Mouse (Mus musculus): ENCODE data around the gene Ccdc124. TPM values are rescaled to one million over a fixed set of nuclear protein-coding genes. Genes with fewer than 3 reads are reported as not detected.

The Ccdc124 gene
- total RNA-seq (2023), result 32.8 TPM

GRCm38 (mm10) chr8:70873364-70873985, at the start of gene Ccdc124:
TSS of gene Ccdc124 (minus strand) at chr8:70873935.

GRCm38 (mm10) chr8:70905831-70906736, 32.3 kb upstream of the Ccdc124 start, which contains the start of gene Map1s:
TSS of gene Map1s (plus strand) at chr8:70905932.

DNA sequence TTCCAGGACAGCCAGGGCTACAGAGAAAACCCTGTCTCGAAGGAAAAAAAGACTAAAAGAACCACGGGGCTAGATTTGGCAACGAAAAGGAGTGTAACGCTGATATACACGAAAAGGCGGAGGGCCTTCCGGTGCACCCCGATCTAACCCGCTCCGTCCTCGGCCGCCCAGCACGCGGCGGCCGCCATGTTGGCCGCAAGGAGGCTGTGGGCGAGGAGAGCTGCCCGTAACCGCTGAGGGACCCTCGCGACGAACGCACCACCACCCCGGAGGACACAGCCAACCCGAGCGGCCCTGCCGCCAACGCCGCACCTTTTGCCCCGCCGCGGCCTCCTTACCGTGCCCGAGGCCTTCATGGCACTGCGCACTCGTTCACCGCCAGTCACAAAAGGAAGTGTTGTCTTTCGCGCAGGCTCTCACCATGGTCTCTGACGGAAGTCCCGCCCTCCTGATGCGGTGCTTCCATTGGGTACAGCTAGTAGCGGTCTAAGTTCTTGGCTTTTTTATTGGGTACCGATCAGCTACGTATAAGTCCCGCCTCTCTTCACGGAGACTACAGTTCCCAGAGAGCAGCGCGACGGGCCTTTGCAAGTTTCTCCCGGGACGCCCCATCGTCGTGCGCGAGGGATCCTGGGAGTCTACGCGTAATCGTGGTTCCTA, 23.4 kb upstream of the Ccdc124 start, which contains the start of gene Rpl18a:
Rpl18a (minus strand) TSS at position 392 of the 660 bp plus-strand sequence.

DNA sequence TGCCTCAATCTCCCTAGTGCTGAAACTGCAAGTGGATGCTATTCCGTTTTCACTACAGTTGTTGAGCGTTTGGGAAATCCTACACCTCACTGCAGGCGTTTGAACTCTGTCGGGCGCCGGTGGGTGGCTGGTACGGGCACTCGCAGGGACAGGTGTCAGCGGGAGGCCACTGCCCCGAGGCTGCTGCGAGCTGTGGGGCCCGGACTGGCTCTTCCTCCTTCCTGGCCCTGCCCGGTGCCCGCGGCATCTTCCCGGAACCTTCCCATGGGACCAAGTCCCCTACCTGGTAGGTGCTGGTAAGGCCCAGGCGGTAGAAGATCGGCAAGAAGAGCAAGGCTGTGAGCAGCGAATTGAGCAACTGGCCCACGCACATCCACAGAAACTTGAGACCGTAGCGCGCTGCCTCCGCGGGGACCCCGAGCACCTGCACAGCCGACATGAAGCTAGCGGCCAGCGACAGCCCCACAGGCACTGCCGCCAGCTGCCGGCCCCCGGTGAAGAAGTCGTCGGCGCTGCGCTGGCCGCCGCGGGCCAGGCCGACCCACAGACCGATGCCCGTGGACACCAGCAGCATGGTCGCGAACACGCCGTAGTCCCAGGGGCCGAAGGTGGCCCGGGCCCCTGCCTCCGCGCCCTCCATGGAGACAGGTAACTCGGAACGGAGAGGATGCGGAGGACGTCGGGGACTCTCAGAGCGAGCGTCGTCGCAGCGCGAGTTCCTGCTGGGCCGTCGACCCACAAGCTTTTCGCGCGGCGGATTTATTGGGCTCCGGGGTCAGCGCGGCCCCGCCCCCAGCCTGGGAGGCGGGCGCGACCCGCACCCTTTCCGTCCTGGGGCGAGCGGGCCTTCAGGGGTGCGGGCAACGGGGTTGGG, 18.5 kb upstream of the Ccdc124 start, which contains the start of gene Slc5a5:
Slc5a5 (minus strand) TSS at position 736 of the 874 bp plus-strand sequence.

GRCm38 (mm10) chr8:70862824-70863641, 10.7 kb downstream of the Ccdc124 start, which contains the start of gene Kcnn1:
TSS of gene Kcnn1 (minus strand) at chr8:70863258.

DNA sequence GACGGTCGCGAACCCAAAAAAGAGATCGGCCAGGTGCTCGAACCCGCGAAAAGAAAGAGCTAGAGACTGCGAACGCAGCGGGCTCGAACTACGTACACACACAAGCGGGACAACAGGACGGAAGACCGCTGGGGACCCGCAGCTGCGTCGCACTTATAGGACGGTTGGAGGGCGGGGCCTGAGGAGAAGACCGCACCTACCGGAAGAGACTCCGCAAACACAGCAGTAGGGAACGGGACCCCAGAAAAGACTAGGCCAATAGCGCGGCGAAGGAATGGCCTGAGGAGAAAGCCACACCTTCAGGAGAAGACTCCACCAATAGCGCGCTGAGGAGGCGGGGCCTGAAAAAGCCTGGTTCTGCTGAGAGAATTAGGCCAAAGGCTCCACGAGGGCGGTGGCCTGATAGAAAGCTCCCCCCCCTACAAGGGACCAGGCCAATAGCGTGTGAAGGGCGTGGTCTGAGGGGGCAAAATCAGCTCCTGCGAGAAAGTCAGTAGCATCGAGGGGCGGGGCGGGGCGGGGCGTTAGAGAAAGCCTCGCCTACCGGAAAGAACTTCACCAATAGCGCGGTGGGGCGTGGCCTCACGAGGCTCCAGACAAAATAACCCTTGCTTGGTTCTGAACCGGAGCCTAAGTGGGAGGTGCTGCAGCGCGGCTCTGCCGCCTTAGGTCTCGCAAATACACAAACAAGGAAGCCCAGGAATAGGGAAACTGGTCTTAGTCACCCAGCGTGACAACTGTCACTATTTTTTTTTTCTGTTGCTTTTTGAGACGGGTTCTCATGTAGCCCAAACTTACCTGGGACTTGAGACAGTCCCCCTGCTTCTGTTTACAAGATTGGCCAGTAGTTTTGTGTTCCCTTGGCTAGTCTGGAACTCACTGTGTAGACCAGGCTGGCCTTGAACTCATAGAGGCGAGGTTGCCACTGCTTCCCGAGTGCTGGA, 34.1 kb downstream of the Ccdc124 start, which contains the start of gene Arrdc2:
Arrdc2 (minus strand) TSS at position 313 of the 944 bp plus-strand sequence.

Other genes starting within 250 kb of the Ccdc124 start
- gene Gdf15, start 241.5 kb downstream of the Ccdc124 start, total RNA-seq (2023), result 0.89 TPM
- 2.4 TPM for gene Pgpep1, start 213.5 kb downstream of the Ccdc124 start, total RNA-seq (2023)
- 138 TPM for gene Lsm4, start 200.7 kb downstream of the Ccdc124 start, total RNA-seq (2023)
- 1,886 TPM for gene Jund, start 175.0 kb downstream of the Ccdc124 start, total RNA-seq (2023)
- gene Iqcn, start 170.5 kb downstream of the Ccdc124 start, total RNA-seq (2023), result 7.8 TPM
- gene Gm3336, start 155.4 kb downstream of the Ccdc124 start, total RNA-seq (2023), result not detected
- 0.55 TPM for gene Pde4c, start 150.2 kb downstream of the Ccdc124 start, total RNA-seq (2023)
- gene Rab3a, start 119.3 kb downstream of the Ccdc124 start, total RNA-seq (2023), result 5.1 TPM
- 23.3 TPM for gene Mpv17l2, start 113.0 kb downstream of the Ccdc124 start, total RNA-seq (2023)
- gene Pik3r2, start 97.2 kb downstream of the Ccdc124 start, total RNA-seq (2023), result 10.3 TPM
- gene Mast3, start 68.9 kb downstream of the Ccdc124 start, total RNA-seq (2023), result 190 TPM
- gene Il12rb1, start 65.5 kb downstream of the Ccdc124 start, total RNA-seq (2023), result 2.8 TPM
- 30.5 TPM for gene Arrdc2, start 34.2 kb downstream of the Ccdc124 start, total RNA-seq (2023)
- gene Kcnn1, start 10.7 kb downstream of the Ccdc124 start, total RNA-seq (2023), result not detected
- not detected for gene Slc5a5, start 18.8 kb upstream of the Ccdc124 start, total RNA-seq (2023)
- 5,616 TPM for gene Rpl18a, start 23.5 kb upstream of the Ccdc124 start, total RNA-seq (2023)
- gene Map1s, start 32.0 kb upstream of the Ccdc124 start, total RNA-seq (2023), result 62.6 TPM

All from CD8-positive naive resting alpha-beta T cell, adult 57 days (primary cell).